Mouse (Mus musculus): ENCODE data around the gene Arid5a. TPM values are rescaled to one million over a fixed set of nuclear protein-coding genes. Genes with fewer than 3 reads are reported as not detected.

Gene Arid5a
- polyA plus RNA-seq, 1 experiment from 2014 or later: 15.1 TPM

GRCm38 (mm10) chr1:36307121-36307494, 425 bp upstream of the Arid5a start:
- WGBS: 63% methylated on average over 7 of the region's 7 CpGs
- Histone ChIP-seq H3K9ac (no peak overlapping the region), H3K9me3 (replicated peaks) (no peaks in the 10 kb centered on the region), H3K4me3 (peak overlapping the region; percentile 78; the same call in 1 of the 2 replicates), H3K4me1 (replicated peaks) (peaks cover 43% of the 10 kb centered on the region), H3K4me2 (0 out of 2 replicates have a peak overlapping the region, but pooled peaks have one; percentile 89), H3K27ac (ENCODE audit: poor library complexity, severe bottlenecking) (no peak overlapping the region), H3K27me3 (replicated peaks) (peaks cover 6% of the 10 kb centered on the region; the same call in 1 of the 2 replicates), H3K36me3 (0 out of 2 replicates have a peak, but pooled peaks cover under 1% of the 10 kb centered on the region)
- no peak for ATAC-seq (ENCODE audit: insufficient number of reproducible peaks, low FRiP score)

GRCm38 (mm10) chr1:36308451-36308901, 943 bp downstream of the Arid5a start:
- WGBS: 10% methylated on average over 12 of the region's 12 CpGs

GRCm38 (mm10) chr1:36308966-36309475, 1.5 kb downstream of the Arid5a start:
- 0 out of 2 replicates have a peak, but pooled peaks cover 2% of the 10 kb centered on the region for H3K36me3 ChIP-seq
- WGBS: 60% methylated on average over 9 of the region's 9 CpGs
- peak overlapping the region; percentile 78 for H3K4me3 ChIP-seq
- peaks cover 33% of the 10 kb centered on the region for H3K4me1 ChIP-seq (replicated peaks)
- H3K4me2 ChIP-seq: peak overlapping the region; percentile 89
- no peak overlapping the region; the same call in 1 of the 2 replicates for H3K27ac ChIP-seq (ENCODE audit: poor library complexity, severe bottlenecking)
- ATAC-seq (ENCODE audit: insufficient number of reproducible peaks, low FRiP score): no peak
- H3K9ac ChIP-seq: peak overlapping the region; percentile 83
- peaks cover 6% of the 10 kb centered on the region; the same call in 1 of the 2 replicates for H3K27me3 ChIP-seq (replicated peaks)
- H3K9me3 ChIP-seq (replicated peaks): no peaks in the 10 kb centered on the region

More at GRCm38 (mm10) chr1:36308451-36308901, 943 bp downstream of the Arid5a start:
- Histone ChIP-seq H3K27me3 (replicated peaks) (peaks cover 6% of the 10 kb centered on the region; the same call in 1 of the 2 replicates), H3K4me1 (replicated peaks) (peaks cover 33% of the 10 kb centered on the region), H3K27ac (ENCODE audit: poor library complexity, severe bottlenecking) (0 out of 2 replicates have a peak overlapping the region, but pooled peaks have one; percentile 85), H3K36me3 (0 out of 2 replicates have a peak, but pooled peaks cover 2% of the 10 kb centered on the region), H3K9me3 (replicated peaks) (no peaks in the 10 kb centered on the region), H3K4me2 (peak overlapping the region; percentile 89), H3K9ac (peak overlapping the region; percentile 83), H3K4me3 (peak overlapping the region; percentile 78)
- ATAC-seq (ENCODE audit: insufficient number of reproducible peaks, low FRiP score): no peak

GRCm38 (mm10) chr1:36309498-36309901, 2.0 kb downstream of the Arid5a start:
- Histone ChIP-seq H3K9ac (0 out of 2 replicates have a peak overlapping the region, but pooled peaks have one; percentile 83), H3K27ac (ENCODE audit: poor library complexity, severe bottlenecking) (no peak overlapping the region), H3K4me2 (peak overlapping the region; percentile 89), H3K27me3 (replicated peaks) (peaks cover 6% of the 10 kb centered on the region; the same call in 1 of the 2 replicates), H3K36me3 (0 out of 2 replicates have a peak, but pooled peaks cover 2% of the 10 kb centered on the region), H3K4me1 (replicated peaks) (peaks cover 28% of the 10 kb centered on the region), H3K4me3 (peak overlapping the region; percentile 78), H3K9me3 (replicated peaks) (no peaks in the 10 kb centered on the region)
- 38% methylated on average over 3 of the region's 3 CpGs for WGBS
- ATAC-seq (ENCODE audit: insufficient number of reproducible peaks, low FRiP score): no peak

- Histone ChIP-seq H3K4me3 (no peak overlapping the region), H3K4me1 (replicated peaks) (no peaks in the 10 kb centered on the region), H3K9me3 (replicated peaks) (no peaks in the 10 kb centered on the region), H3K27ac (ENCODE audit: poor library complexity, severe bottlenecking) (no peak overlapping the region), H3K4me2 (no peak overlapping the region), H3K36me3 (peaks cover 47% of the 10 kb centered on the region), H3K27me3 (replicated peaks) (no peaks in the 10 kb centered on the region; the same call in 1 of the 2 replicates), H3K9ac (no peak overlapping the region)
- WGBS: 77% methylated on average over 11 of the region's 11 CpGs
- ATAC-seq (ENCODE audit: insufficient number of reproducible peaks, low FRiP score): no peak
These were observed 7.6 kb downstream of the Arid5a start for GRCm38 (mm10) chr1:36314959-36315775.

- H3K27ac ChIP-seq (ENCODE audit: poor library complexity, severe bottlenecking): no peak overlapping the region
- H3K27me3 ChIP-seq (replicated peaks): no peaks in the 10 kb centered on the region; the same call in 1 of the 2 replicates
- H3K4me2 ChIP-seq: no peak overlapping the region
- ATAC-seq (ENCODE audit: insufficient number of reproducible peaks, low FRiP score): no peak
- H3K4me3 ChIP-seq: no peak overlapping the region
- no peaks in the 10 kb centered on the region for H3K9me3 ChIP-seq (replicated peaks)
- WGBS: 93% methylated on average over 2 of the region's 2 CpGs
- no peaks in the 10 kb centered on the region for H3K4me1 ChIP-seq (replicated peaks)
- no peak overlapping the region for H3K9ac ChIP-seq
- peaks cover 53% of the 10 kb centered on the region for H3K36me3 ChIP-seq
These were observed 8.2 kb downstream of the Arid5a start for GRCm38 (mm10) chr1:36315776-36316100.

GRCm38 (mm10) chr1:36321164-36321563, 13.6 kb downstream of the Arid5a start:
- no peak for ATAC-seq (ENCODE audit: insufficient number of reproducible peaks, low FRiP score)
- H3K27ac ChIP-seq (ENCODE audit: poor library complexity, severe bottlenecking): no peak overlapping the region
- H3K9me3 ChIP-seq (replicated peaks): no peaks in the 10 kb centered on the region
- peaks cover 58% of the 10 kb centered on the region for H3K36me3 ChIP-seq
- H3K9ac ChIP-seq: no peak overlapping the region
- no peak overlapping the region for H3K4me2 ChIP-seq
- peaks cover 15% of the 10 kb centered on the region for H3K4me1 ChIP-seq (replicated peaks)
- H3K27me3 ChIP-seq (replicated peaks): no peaks in the 10 kb centered on the region; the same call in 1 of the 2 replicates
- 58% methylated on average over 2 of the region's 2 CpGs for WGBS
- no peak overlapping the region for H3K4me3 ChIP-seq

GRCm38 (mm10) chr1:36321829-36322573, 14.5 kb downstream of the Arid5a start:
- H3K4me2 ChIP-seq: no peak overlapping the region
- no peaks in the 10 kb centered on the region; the same call in 1 of the 2 replicates for H3K27me3 ChIP-seq (replicated peaks)
- H3K9ac ChIP-seq: no peak overlapping the region
- WGBS: 66% methylated on average over 11 of the region's 11 CpGs
- peaks cover 50% of the 10 kb centered on the region for H3K36me3 ChIP-seq
- ATAC-seq (ENCODE audit: insufficient number of reproducible peaks, low FRiP score): no peak
- no peaks in the 10 kb centered on the region for H3K9me3 ChIP-seq (replicated peaks)
- H3K4me3 ChIP-seq: no peak overlapping the region
- H3K4me1 ChIP-seq (replicated peaks): peaks cover 15% of the 10 kb centered on the region
- no peak overlapping the region for H3K27ac ChIP-seq (ENCODE audit: poor library complexity, severe bottlenecking)

- no peak overlapping the region for H3K9ac ChIP-seq
- H3K36me3 ChIP-seq: peaks cover 40% of the 10 kb centered on the region
- H3K27ac ChIP-seq (ENCODE audit: poor library complexity, severe bottlenecking): no peak overlapping the region
- no peak overlapping the region for H3K4me2 ChIP-seq
- no peak for ATAC-seq (ENCODE audit: insufficient number of reproducible peaks, low FRiP score)
- peaks cover 15% of the 10 kb centered on the region for H3K4me1 ChIP-seq (replicated peaks)
- WGBS: 52% methylated on average over 9 of the region's 9 CpGs
- no peaks in the 10 kb centered on the region for H3K27me3 ChIP-seq (replicated peaks)
- H3K9me3 ChIP-seq (replicated peaks): no peaks in the 10 kb centered on the region
- no peak overlapping the region for H3K4me3 ChIP-seq
These were observed 15.5 kb downstream of the Arid5a start for GRCm38 (mm10) chr1:36323076-36323475.

- no peaks in the 10 kb centered on the region for H3K9me3 ChIP-seq (replicated peaks)
- no peak overlapping the region for H3K4me2 ChIP-seq
- H3K9ac ChIP-seq: no peak overlapping the region; the same call in 1 of the 2 replicates
- H3K36me3 ChIP-seq: peaks cover 31% of the 10 kb centered on the region
- no peak overlapping the region for H3K4me3 ChIP-seq
- 39% methylated on average over 8 of the region's 8 CpGs for WGBS
- H3K27me3 ChIP-seq (replicated peaks): no peaks in the 10 kb centered on the region
- H3K4me1 ChIP-seq (replicated peaks): peaks cover 18% of the 10 kb centered on the region
- ATAC-seq (ENCODE audit: insufficient number of reproducible peaks, low FRiP score): peak; percentile 40; the same call in 1 of the 2 replicates
- H3K27ac ChIP-seq (ENCODE audit: poor library complexity, severe bottlenecking): no peak overlapping the region
These were observed 16.4 kb downstream of the Arid5a start for GRCm38 (mm10) chr1:36323746-36324448.
